Mouse (Mus musculus) embryonic facial prominence, embryonic 10.5 days (tissue): ENCODE results near the gene Acvr2b. TPM values are rescaled to one million over a fixed set of nuclear protein-coding genes. Genes with fewer than 3 reads are reported as not detected.
A peak's percentile ranks its signal among the peaks of the same experiment; 100 is the strongest.

Source experiments
- DNase-seq: peaks from one replicate; pipeline ENCODE4 v3.0.0-alpha.2; 2017; ENCODE audit warnings: low spot score
- H3K27ac ChIP-seq: fragments of 300-500 bp; sonication (generic); replicated peaks from 2 replicates; pipeline ENCODE4 v1.5.1; 2016; ENCODE audit warnings: mild to moderate bottlenecking
- H3K27me3 ChIP-seq: fragments of 300-500 bp; sonication (generic); replicated peaks from 2 replicates; pipeline ENCODE4 v1.6.1; 2016; ENCODE audit warnings: low read depth, mild to moderate bottlenecking; ENCODE audit not compliant: poor library complexity, severe bottlenecking
- H3K36me3 ChIP-seq: fragments of 300-500 bp; sonication (generic); replicated peaks from 2 replicates; pipeline ENCODE4 v1.6.1; 2016; ENCODE audit warnings: mild to moderate bottlenecking, moderate library complexity
- H3K4me1 ChIP-seq: fragments of 300-500 bp; sonication (generic); 2 replicates; pipeline ENCODE4 v1.6.1; 2016
- H3K4me3 ChIP-seq: fragments of 300-500 bp; sonication (generic); 2 replicates; pipeline ENCODE4 v1.5.1; 2016; ENCODE audit warnings: mild to moderate bottlenecking, moderate library complexity
- H3K9me3 ChIP-seq: fragments of 300-500 bp; sonication (generic); 2 replicates; pipeline ENCODE4 v1.6.1; 2016; ENCODE audit warnings: mild to moderate bottlenecking
- WGBS: fragments of 180-500 bp; shearing (Covaris S2); methylation state at CpG from one replicate; pipeline ENCODE4 v1.1.7; 2016; 5-methylcytosine and 5-hydroxymethylcytosine counted together
- polyA plus RNA-seq: library from polyadenylated mRNA; unstranded; fragments of >200 nt; fragmentation: Nextera tagmentation; extraction: Ambion mirVana; gene quantifications from 2 replicates; pipeline ENCODE4 v1.2.1, GENCODE M21; 2016

Gene Acvr2b
- polyA plus RNA-seq, 1 experiment from 2014 or later, result 78.6 TPM

DNA sequence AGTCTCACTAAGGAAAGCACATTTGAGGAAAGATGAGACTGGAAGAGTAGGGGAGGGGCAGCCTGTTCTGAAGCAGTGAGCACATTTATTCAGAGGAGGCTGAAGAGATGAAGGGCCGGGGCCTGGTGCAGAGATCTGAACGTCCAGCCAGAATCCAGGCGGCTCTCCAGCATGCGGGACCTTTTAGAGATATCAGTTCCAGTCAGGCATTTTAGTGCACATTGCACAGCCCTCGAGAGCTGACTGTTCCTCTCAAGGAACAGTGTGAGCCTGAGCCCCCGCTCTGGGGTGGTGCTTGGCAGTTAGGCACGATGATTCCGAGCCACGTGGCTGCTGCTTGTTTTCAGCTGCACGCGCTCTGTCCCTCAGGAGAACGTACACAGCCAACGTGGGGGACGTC lies 55.2 kb downstream of the Acvr2b start:
- H3K36me3 ChIP-seq, result peaks cover 88% of the 10 kb centered on the region
- H3K27ac ChIP-seq, result no peak overlapping the region
- H3K9me3 ChIP-seq, result no peaks in the 10 kb centered on the region
- no peak overlapping the region for H3K4me3 ChIP-seq
- WGBS, result 91% methylated on average over 14 of the region's 14 CpGs
- H3K4me1 ChIP-seq, result no peaks in the 10 kb centered on the region
- no peaks in the 10 kb centered on the region for H3K27me3 ChIP-seq
- no peak for DNase-seq

DNA sequence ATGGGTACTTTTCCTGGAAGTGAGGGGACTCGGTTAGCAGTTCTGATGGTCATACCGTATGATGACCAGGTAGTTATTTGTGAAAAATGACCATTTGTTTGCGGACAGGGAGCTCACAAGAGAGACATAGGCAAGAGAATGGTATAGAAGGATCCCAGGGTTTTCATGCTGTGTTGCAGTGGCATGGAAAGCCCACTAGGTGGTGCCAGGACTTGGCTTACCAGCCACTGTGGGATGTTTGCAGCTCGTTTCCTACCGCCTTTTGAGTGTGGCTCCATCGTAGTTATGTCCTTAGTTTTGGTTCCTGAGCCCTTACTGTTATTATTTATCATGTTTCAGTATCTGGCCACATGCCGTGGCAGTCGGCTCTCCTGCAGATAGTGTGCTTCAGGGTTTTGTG lies 58.5 kb downstream of the Acvr2b start:
- Histone ChIP-seq H3K4me3 (no peak overlapping the region), H3K36me3 (peaks cover 90% of the 10 kb centered on the region), H3K4me1 (no peaks in the 10 kb centered on the region), H3K9me3 (0 out of 2 replicates have a peak, but pooled peaks cover 2% of the 10 kb centered on the region), H3K27ac (no peak overlapping the region), H3K27me3 (no peaks in the 10 kb centered on the region)
- 58% methylated on average over 8 of the region's 8 CpGs for WGBS
- peak; percentile 69 for DNase-seq

DNA sequence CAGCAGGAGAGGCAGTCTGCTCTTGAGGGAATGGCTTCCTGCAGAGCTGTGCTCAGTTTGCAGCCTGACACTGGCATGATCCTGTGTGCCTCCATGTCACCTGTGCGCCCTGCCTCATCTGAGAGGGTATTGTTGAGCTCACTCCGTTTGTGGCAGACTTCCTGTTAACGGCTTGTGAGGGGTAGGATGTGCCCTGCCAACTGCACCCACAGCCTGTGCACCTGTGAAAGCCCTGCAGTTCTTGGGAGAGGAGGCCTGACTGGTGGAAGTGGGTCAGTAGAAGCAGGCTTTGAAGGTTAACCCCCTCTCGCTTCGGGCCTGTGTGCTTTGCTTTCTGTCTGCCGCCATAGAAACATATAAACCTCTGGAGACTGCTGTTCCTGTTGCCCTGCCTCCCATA lies 63.1 kb downstream of the Acvr2b start:
- WGBS, result 88% methylated on average over 6 of the region's 6 CpGs
- DNase-seq, result no peak
- H3K9me3 ChIP-seq, result 0 out of 2 replicates have a peak, but pooled peaks cover 2% of the 10 kb centered on the region

GRCm38 (mm10) chr9:119465595-119465994 lies 63.7 kb downstream of the Acvr2b start:
- peak; percentile 37 for DNase-seq
- Histone ChIP-seq H3K36me3 (peaks cover 99% of the 10 kb centered on the region), H3K9me3 (0 out of 2 replicates have a peak, but pooled peaks cover 2% of the 10 kb centered on the region), H3K4me3 (no peak overlapping the region), H3K4me1 (no peaks in the 10 kb centered on the region), H3K27me3 (no peaks in the 10 kb centered on the region), H3K27ac (no peak overlapping the region)
- WGBS, result 72% methylated on average over 7 of the region's 7 CpGs

More for the DNA sequence above, 63.1 kb downstream of the Acvr2b start:
- H3K4me1 ChIP-seq, result no peaks in the 10 kb centered on the region
- H3K27me3 ChIP-seq, result no peaks in the 10 kb centered on the region
- H3K4me3 ChIP-seq, result no peak overlapping the region
- peaks cover 96% of the 10 kb centered on the region for H3K36me3 ChIP-seq
- H3K27ac ChIP-seq, result no peak overlapping the region

DNA sequence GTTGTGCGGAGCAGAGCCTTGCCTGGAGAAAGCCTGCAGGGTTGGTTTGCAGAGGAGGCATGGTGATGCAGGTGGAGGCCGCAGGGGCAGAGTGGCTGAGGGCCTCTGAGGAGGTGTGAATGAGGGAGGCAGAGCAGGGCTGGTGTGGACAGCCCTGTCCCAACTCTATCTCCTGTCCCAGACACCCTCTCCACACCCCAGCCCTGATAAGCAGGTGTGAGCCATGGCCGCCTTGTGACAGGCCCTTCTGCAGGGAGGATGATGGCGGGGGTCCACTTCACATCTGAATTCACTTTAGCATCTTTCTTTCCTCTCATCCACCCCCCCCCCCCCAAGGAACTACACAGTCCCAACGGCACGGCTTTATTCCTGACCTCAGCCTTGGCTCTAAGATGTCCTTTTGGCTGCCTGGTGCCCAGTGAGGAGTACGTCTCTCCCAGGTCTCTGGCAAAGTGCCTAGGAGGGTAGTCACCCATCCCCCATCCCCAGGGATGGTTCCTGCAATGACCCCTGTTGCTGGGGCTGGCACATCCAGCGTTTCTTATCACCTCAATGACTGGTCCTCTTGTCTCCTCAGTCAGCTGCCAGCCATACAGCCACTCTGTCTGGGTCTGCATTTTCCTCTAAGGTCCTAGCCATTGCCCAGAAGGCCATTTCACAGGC lies 67.9 kb downstream of the Acvr2b start:
- peaks cover 13% of the 10 kb centered on the region for H3K4me1 ChIP-seq
- H3K27me3 ChIP-seq, result no peaks in the 10 kb centered on the region
- DNase-seq, result no peak
- peaks cover 61% of the 10 kb centered on the region for H3K36me3 ChIP-seq
- H3K4me3 ChIP-seq, result no peak overlapping the region
- no peak overlapping the region for H3K27ac ChIP-seq
- H3K9me3 ChIP-seq, result 0 out of 2 replicates have a peak, but pooled peaks cover 2% of the 10 kb centered on the region
- 82% methylated on average over 8 of the region's 8 CpGs for WGBS

DNA sequence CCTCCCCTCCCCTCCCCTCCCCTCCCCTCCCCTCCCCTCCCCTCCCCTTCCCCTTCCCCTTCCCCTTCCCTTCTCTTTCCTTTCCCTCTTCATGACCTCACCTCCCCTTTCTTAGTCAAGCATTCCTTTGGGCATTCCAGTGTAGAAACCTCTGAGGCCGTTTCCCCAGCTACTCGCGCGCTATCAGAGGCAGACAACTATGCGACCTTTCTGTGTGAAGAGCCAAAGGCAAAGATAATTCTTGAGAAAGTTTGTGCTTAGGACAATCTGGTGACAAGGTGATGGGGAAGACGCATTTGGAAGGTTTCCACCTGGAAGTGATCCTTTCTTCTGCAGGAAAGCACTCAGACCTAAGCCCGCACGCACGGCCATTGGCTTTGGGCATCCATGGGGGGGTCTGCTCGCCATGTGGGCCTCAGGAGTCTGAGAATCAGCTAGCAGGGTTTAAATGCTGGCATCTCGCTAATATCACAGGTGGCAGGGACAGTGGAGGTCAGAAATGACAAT lies 70.5 kb downstream of the Acvr2b start:
- Histone ChIP-seq H3K27me3 (no peaks in the 10 kb centered on the region), H3K36me3 (peaks cover 35% of the 10 kb centered on the region), H3K4me3 (no peak overlapping the region), H3K27ac (no peak overlapping the region), H3K9me3 (no peaks in the 10 kb centered on the region), H3K4me1 (peaks cover 23% of the 10 kb centered on the region)
- 80% methylated on average over 11 of the region's 11 CpGs for WGBS
- DNase-seq, result no peak

DNA sequence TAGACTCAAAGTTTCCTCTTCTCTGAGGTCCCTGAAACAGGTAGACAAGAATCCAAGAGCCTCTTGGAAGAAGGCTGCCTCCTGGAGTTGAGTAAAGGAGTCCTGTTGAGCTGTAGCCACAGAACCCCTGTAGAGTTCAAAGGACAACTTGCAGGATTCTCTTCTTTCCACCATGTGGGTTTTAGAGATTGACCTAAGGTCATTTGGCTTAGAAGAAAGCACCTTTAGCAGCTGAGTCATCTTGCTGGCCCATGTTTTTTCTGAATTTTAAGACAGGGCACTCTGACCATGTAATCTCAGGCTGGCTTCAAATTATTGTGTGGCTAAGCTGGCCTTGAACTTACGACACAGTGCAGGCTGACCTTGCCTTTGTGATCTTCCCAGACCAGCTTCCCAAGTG lies 71.1 kb downstream of the Acvr2b start:
- no peaks in the 10 kb centered on the region for H3K27me3 ChIP-seq
- 84% methylated on average over 1 of the region's 1 CpGs for WGBS
- peaks cover 23% of the 10 kb centered on the region for H3K4me1 ChIP-seq
- no peaks in the 10 kb centered on the region for H3K9me3 ChIP-seq
- H3K27ac ChIP-seq, result no peak overlapping the region
- peaks cover 29% of the 10 kb centered on the region for H3K36me3 ChIP-seq
- DNase-seq, result no peak
- no peak overlapping the region for H3K4me3 ChIP-seq

- H3K4me3 ChIP-seq, result no peak overlapping the region
- peaks cover 23% of the 10 kb centered on the region for H3K4me1 ChIP-seq
- no peaks in the 10 kb centered on the region for H3K9me3 ChIP-seq
- DNase-seq, result no peak
- WGBS, result 85% methylated on average over 9 of the region's 9 CpGs
- no peak overlapping the region for H3K27ac ChIP-seq
- peaks cover 22% of the 10 kb centered on the region for H3K36me3 ChIP-seq
- H3K27me3 ChIP-seq, result no peaks in the 10 kb centered on the region
Observed at GRCm38 (mm10) chr9:119473608-119474164, 71.8 kb downstream of the Acvr2b start.

- peaks cover 10% of the 10 kb centered on the region for H3K36me3 ChIP-seq
- H3K4me1 ChIP-seq, result peaks cover 31% of the 10 kb centered on the region
- 65% methylated on average over 15 of the region's 15 CpGs for WGBS
- H3K9me3 ChIP-seq, result no peaks in the 10 kb centered on the region
- H3K4me3 ChIP-seq, result no peak overlapping the region
- DNase-seq, result no peak
- peak overlapping the region; percentile 20 for H3K27ac ChIP-seq
- H3K27me3 ChIP-seq, result no peaks in the 10 kb centered on the region
Observed at GRCm38 (mm10) chr9:119474717-119475611, 73.0 kb downstream of the Acvr2b start.

DNA sequence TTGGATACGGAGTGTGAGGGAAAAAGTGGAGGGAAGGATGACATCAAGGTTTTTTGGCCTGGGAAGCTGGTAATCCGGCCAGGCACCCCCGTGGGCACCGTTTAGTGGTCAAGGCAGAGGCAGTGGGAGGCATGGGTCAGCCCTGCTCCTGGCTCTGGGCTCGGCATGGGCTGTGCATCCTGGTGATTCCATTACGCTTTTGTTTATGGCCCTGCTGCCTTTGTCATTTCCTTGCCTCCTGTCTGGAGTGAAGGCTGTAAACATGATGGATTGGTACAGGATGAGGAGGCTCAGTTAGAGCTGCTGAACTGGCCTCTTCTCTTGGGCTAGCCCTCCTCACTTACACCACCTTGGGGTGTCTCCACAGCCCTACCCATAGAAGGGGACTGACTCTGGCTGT lies 75.8 kb downstream of the Acvr2b start:
- Histone ChIP-seq H3K27me3 (no peaks in the 10 kb centered on the region), H3K36me3 (no peaks in the 10 kb centered on the region), H3K4me3 (no peak overlapping the region), H3K9me3 (no peaks in the 10 kb centered on the region), H3K4me1 (peaks cover 31% of the 10 kb centered on the region), H3K27ac (no peak overlapping the region)
- no peak for DNase-seq
- WGBS, result 66% methylated on average over 6 of the region's 6 CpGs

DNA sequence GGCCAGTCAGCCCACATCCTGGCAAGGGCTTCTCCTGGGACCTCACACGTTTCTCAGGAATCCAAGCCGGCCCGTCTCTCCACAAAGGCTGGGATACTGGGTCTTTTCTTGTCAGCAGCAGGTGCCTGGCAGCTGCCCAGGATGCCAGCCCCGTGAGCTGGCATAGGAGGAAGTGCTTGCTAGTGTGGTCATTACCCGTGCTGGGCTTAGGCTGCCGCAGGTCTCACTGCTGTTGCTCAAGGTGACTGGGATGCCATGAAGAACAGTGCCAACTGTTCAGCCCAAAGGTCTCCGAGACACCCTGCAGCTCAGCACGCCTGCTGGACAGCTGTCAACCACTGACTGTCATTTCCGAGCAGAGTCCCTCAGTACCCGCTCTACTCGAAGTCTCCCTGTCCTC lies 76.4 kb downstream of the Acvr2b start:
- H3K9me3 ChIP-seq, result no peaks in the 10 kb centered on the region
- peaks cover 31% of the 10 kb centered on the region for H3K4me1 ChIP-seq
- H3K27me3 ChIP-seq, result no peaks in the 10 kb centered on the region
- WGBS, result 84% methylated on average over 11 of the region's 11 CpGs
- H3K36me3 ChIP-seq, result no peaks in the 10 kb centered on the region
- no peak for DNase-seq
- no peak overlapping the region for H3K4me3 ChIP-seq
- no peak overlapping the region for H3K27ac ChIP-seq

- peaks cover 33% of the 10 kb centered on the region for H3K4me1 ChIP-seq
- WGBS, result 71% methylated on average over 8 of the region's 8 CpGs
Observed at GRCm38 (mm10) chr9:119479297-119479696, 77.4 kb downstream of the Acvr2b start.

More at GRCm38 (mm10) chr9:119479297-119479696, 77.4 kb downstream of the Acvr2b start:
- no peak for DNase-seq
- Histone ChIP-seq H3K4me3 (no peak overlapping the region), H3K27me3 (no peaks in the 10 kb centered on the region), H3K9me3 (no peaks in the 10 kb centered on the region), H3K27ac (no peak overlapping the region), H3K36me3 (no peaks in the 10 kb centered on the region)
